Mouse (Mus musculus) cortical plate, adult 2 months (tissue): ENCODE data around the gene Irgm2.

ENCODE experiments used
- CTCF ChIP-seq: fragments of 200-500 bp; IDR thresholded peaks from 2 replicates; pipeline ENCODE4 v1.5.1; 2011; ENCODE audit warnings: mild to moderate bottlenecking, control low read depth, low read length; ENCODE audit not compliant: insufficient read depth; ENCODE audit errors: extremely low read depth
- POLR2A ChIP-seq: fragments of 200-500 bp; IDR thresholded peaks from 2 replicates; pipeline ENCODE4 v1.6.1; 2011; ENCODE audit warnings: mild to moderate bottlenecking, low read length, control low read depth; ENCODE audit not compliant: insufficient read depth; ENCODE audit errors: extremely low read depth

- TF ChIP-seq CTCF: no peak
- TF ChIP-seq POLR2A: no peak
Observed at GRCm38 (mm10) chr11:58156871-58157270, 42.5 kb upstream of the Irgm2 start.
